Mouse (Mus musculus) E14TG2a.4 (cell line): Measurements from ENCODE around the gene Tmem132d.

Source experiments
- CTCF ChIP-seq: conservative IDR thresholded peaks from 2 replicates; pipeline ENCODE4 v1.5.1; 2014; ENCODE audit warnings: low read length
- NANOG ChIP-seq: IDR thresholded peaks from 2 replicates; pipeline ENCODE4 v1.6.1; 2014; ENCODE audit warnings: borderline replicate concordance, low read length, mixed read lengths
- POU5F1 ChIP-seq: IDR thresholded peaks from 2 replicates; pipeline ENCODE4 v1.6.1; 2014; ENCODE audit warnings: low read length, borderline replicate concordance

DNA sequence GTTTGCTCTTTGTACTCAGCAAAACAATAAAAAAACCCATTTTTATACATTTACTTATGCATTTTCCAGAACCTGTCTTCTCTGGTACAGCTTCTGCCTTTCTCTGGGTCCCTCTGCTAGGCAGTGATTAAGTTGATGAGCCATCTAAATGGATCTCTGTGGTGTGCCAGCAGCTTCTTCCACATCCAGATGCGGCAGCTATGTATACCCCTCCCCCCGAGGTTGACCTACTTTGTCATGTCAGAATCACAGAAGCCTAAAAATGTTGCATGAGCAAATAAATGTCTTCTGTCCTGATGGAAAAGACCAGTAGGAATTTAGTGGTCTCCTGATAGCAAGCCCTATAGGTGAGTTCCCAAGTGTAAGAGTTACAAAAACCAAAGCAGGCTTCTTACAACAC lies 601.1 kb downstream of the Tmem132d start:
- no peak for TF ChIP-seq CTCF
- no peak for TF ChIP-seq POU5F1
- TF ChIP-seq NANOG: no peak
